Mouse (Mus musculus): ENCODE measurements at regions not wholly inside any gene's neighbourhood (a gene's known extent, or its start where the extent isn't known, plus 50 kb on each side); places are given as distances from the start of the nearest gene placed in this dataset.
A peak's percentile ranks its signal among the peaks of the same experiment; 100 is the strongest.

- DNase-seq = no peak
Measured at GRCm38 (mm10) chr10:72923611-72924010, 175.5 kb upstream of the Pcdh15 start.

GRCm38 (mm10) chr10:72956957-72957356 lies 142.2 kb upstream of the Pcdh15 start:
- DNase-seq = no peak

GRCm38 (mm10) chr10:72960051-72960450 lies 139.1 kb upstream of the Pcdh15 start:
- no peak for DNase-seq

- no peak for DNase-seq
Measured at GRCm38 (mm10) chr10:72981359-72981758, 117.8 kb upstream of the Pcdh15 start.

- no peak for DNase-seq
Measured at GRCm38 (mm10) chr10:72988355-72988754, 110.8 kb upstream of the Pcdh15 start.

- peak; percentile 5 for DNase-seq
Measured at GRCm38 (mm10) chr10:73010897-73011296, 88.2 kb upstream of the Pcdh15 start.

GRCm38 (mm10) chr10:73011874-73012273 lies 87.3 kb upstream of the Pcdh15 start:
- DNase-seq = no peak

GRCm38 (mm10) chr10:73037476-73037875 lies 61.7 kb upstream of the Pcdh15 start:
- DNase-seq = no peak

- DNase-seq = no peak
Measured at GRCm38 (mm10) chr10:73039551-73039950, 59.6 kb upstream of the Pcdh15 start.

Measured in kidney, adult 9 months (tissue).